Mouse (Mus musculus) lung, adult 2 months (tissue): Measurements from ENCODE around the gene Socs3.

Experiments
- CTCF ChIP-seq: fragments of 200-500 bp; IDR thresholded peaks from 2 replicates; pipeline ENCODE4 v1.5.1; 2011; ENCODE audit warnings: mild to moderate bottlenecking, low read length, control low read depth; ENCODE audit not compliant: insufficient read depth
- POLR2A ChIP-seq: fragments of 200-500 bp; IDR thresholded peaks from 2 replicates; pipeline ENCODE4 v1.6.1; 2011; ENCODE audit warnings: low read depth, mild to moderate bottlenecking, control low read depth, low read length, borderline replicate concordance; ENCODE audit errors: extremely low read depth

DNA sequence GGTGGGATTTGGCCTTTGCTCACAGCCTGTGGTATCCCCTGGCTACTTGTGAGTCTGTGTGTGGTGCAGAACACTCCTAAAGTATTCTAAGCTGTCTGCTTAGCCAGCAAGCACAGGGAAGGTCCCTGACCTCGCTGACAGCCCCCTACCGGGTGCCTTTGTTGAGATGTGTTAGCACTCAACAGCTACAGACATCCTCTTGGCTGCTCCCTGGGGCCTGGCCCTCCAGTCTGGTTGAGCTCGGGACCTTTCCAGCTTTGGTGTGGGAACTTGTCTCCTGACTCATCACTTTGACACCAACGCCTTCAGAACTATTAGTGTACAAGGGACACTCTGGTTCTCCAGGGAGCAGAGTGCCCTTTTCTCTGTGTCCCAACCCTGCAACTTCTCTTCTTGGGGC is 28.0 kb downstream of the Socs3 start:
- TF ChIP-seq CTCF (no peak), POLR2A (no peak)
